Mouse (Mus musculus): ENCODE results near the gene Tnfsf9. TPM values are rescaled to one million over a fixed set of nuclear protein-coding genes. Genes with fewer than 3 reads are reported as not detected.

The Tnfsf9 gene
- under 1 TPM; 0.39 to 0.84 (median 0.63) TPM for total RNA-seq (2022)

GRCm38 (mm10) chr17:57105181-57106034, at the start of gene Tnfsf9:
Gene Tnfsf9, plus strand, starts transcription at chr17:57105325.
- DNase-seq (ENCODE audit: low spot score in 2 of 2): peak in 1 of 2 experiments; percentile 25

GRCm38 (mm10) chr17:57056246-57056645, 48.9 kb upstream of the Tnfsf9 start:
- DNase-seq (ENCODE audit: low spot score in 2 of 2): no peak

GRCm38 (mm10) chr17:57058891-57059485, 46.1 kb upstream of the Tnfsf9 start, which contains the start of gene Crb3:
Gene Crb3, plus strand, starts transcription at chr17:57059105.
- peak in 1 of 2 experiments; percentile 52 for DNase-seq (ENCODE audit: low spot score in 2 of 2)

- DNase-seq (ENCODE audit: low spot score in 2 of 2): peak; percentile 49 to 81
Measured at GRCm38 (mm10) chr17:57059486-57059977, 45.6 kb upstream of the Tnfsf9 start, which contains the start of gene Slc25a23. Gene Slc25a23, minus strand, starts transcription at chr17:57059863.

GRCm38 (mm10) chr17:57060231-57060801, 44.8 kb upstream of the Tnfsf9 start:
- peak; percentile 95 to 96 for DNase-seq (ENCODE audit: low spot score in 2 of 2)

- DNase-seq (ENCODE audit: low spot score in 2 of 2): peak in 1 of 2 experiments; percentile 41
Measured at GRCm38 (mm10) chr17:57061069-57061468, 44.1 kb upstream of the Tnfsf9 start.

- DNase-seq (ENCODE audit: low spot score in 2 of 2): no peak
Measured at GRCm38 (mm10) chr17:57062011-57062521, 43.1 kb upstream of the Tnfsf9 start.

GRCm38 (mm10) chr17:57062548-57062947, 42.6 kb upstream of the Tnfsf9 start:
- no peak for DNase-seq (ENCODE audit: low spot score in 2 of 2)

GRCm38 (mm10) chr17:57063031-57063430, 42.1 kb upstream of the Tnfsf9 start:
- DNase-seq (ENCODE audit: low spot score in 2 of 2): no peak

GRCm38 (mm10) chr17:57066908-57067307, 38.2 kb upstream of the Tnfsf9 start:
- no peak for DNase-seq (ENCODE audit: low spot score in 2 of 2)

GRCm38 (mm10) chr17:57070272-57070671, 34.9 kb upstream of the Tnfsf9 start:
- no peak for DNase-seq (ENCODE audit: low spot score in 2 of 2)

- DNase-seq (ENCODE audit: low spot score in 2 of 2): no peak
Measured at GRCm38 (mm10) chr17:57070699-57071098, 34.4 kb upstream of the Tnfsf9 start.

- no peak for DNase-seq (ENCODE audit: low spot score in 2 of 2)
Measured at GRCm38 (mm10) chr17:57076916-57077315, 28.2 kb upstream of the Tnfsf9 start.

- no peak for DNase-seq (ENCODE audit: low spot score in 2 of 2)
Measured at GRCm38 (mm10) chr17:57078336-57078735, 26.8 kb upstream of the Tnfsf9 start, which contains the start of gene Dennd1c. Gene Dennd1c, minus strand, starts transcription at chr17:57078514.

GRCm38 (mm10) chr17:57079919-57080318, 25.2 kb upstream of the Tnfsf9 start:
- DNase-seq (ENCODE audit: low spot score in 2 of 2): no peak

GRCm38 (mm10) chr17:57081234-57081842, 23.8 kb upstream of the Tnfsf9 start:
- DNase-seq (ENCODE audit: low spot score in 2 of 2): no peak

GRCm38 (mm10) chr17:57082481-57082880, 22.6 kb upstream of the Tnfsf9 start:
- no peak for DNase-seq (ENCODE audit: low spot score in 2 of 2)

GRCm38 (mm10) chr17:57085970-57086757, 19.0 kb upstream of the Tnfsf9 start:
- peak in 1 of 2 experiments; percentile 55 for DNase-seq (ENCODE audit: low spot score in 2 of 2)

- peak; percentile 86 to 91 for DNase-seq (ENCODE audit: low spot score in 2 of 2)
Measured at GRCm38 (mm10) chr17:57087049-57087832, 17.9 kb upstream of the Tnfsf9 start, which contains the start of gene Tubb4a. Gene Tubb4a, minus strand, starts transcription at chr17:57087782.

Data from left cerebral cortex, adult 8-10 months (tissue).